Mouse (Mus musculus) liver, embryonic 14.5 days (tissue): ENCODE measurements around the gene Tmem63b.

ENCODE experiments used
- CTCF ChIP-seq: IDR thresholded peaks from 2 replicates; pipeline ENCODE4 v1.5.1; 2016; ENCODE audit warnings: antibody characterized with exemption, low read depth, control low read depth
- EP300 ChIP-seq: IDR thresholded peaks from 2 replicates; pipeline ENCODE4 v1.6.1; 2016; ENCODE audit warnings: antibody characterized with exemption, low read depth

DNA sequence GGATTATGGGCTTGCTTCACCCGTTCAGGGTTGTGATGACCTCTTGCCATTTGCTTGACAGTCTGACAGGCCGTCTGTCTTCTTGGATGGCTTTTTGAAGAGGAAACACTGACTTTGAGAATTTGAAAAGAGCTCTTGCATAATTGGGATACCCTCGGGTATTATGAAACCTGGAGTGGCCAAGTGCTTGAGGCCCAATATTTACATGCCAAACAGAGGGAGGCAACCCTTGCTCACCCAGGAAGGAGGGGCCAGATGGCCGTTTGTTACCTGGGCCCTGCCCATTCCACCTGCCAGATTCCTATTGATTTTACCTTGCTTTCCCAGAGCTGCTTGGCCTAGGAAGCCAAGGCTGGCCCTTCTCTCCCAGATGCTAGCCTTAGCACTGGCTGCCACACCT lies 15.5 kb upstream of the Tmem63b start:
- TF ChIP-seq EP300 (no peak), CTCF (no peak)
